Mouse (Mus musculus): ENCODE results near the gene Pitpnb. TPM values are rescaled to one million over a fixed set of nuclear protein-coding genes. Genes with fewer than 3 reads are reported as not detected.

Pitpnb gene
- polyA plus RNA-seq, 1 experiment from 2014 or later, result 61.2 TPM

- Histone ChIP-seq H3K9me3 (ENCODE audit: control insufficient read depth, low read length) (no peaks in the 10 kb centered on the region), H3K4me1 (replicated peaks; ENCODE audit: control insufficient read depth, insufficient read depth) (no peaks in the 10 kb centered on the region), H3K9ac (ENCODE audit: low read length) (no peak overlapping the region), H3K27me3 (ENCODE audit: control insufficient read depth, insufficient read depth, low read length) (no peaks in the 10 kb centered on the region), H3K4me3 (ENCODE audit: low read depth, low read length) (no peak overlapping the region), H3K4me2 (replicated peaks; ENCODE audit: low read depth) (no peak overlapping the region), H3K36me3 (ENCODE audit: control insufficient read depth, insufficient read depth, low read length) (peaks cover 16% of the 10 kb centered on the region), H3K27ac (replicated peaks) (no peak overlapping the region)
- ATAC-seq (ENCODE audit: low FRiP score, low TSS enrichment), result no peak
- DNase-seq (ENCODE audit: low spot score), result no peak
- WGBS, result 85% methylated on average over 12 of the region's 12 CpGs
- TF ChIP-seq EP300 (optimal IDR thresholded peaks at IDR 0.05), result no peak
- no peak for TF ChIP-seq CTCF (IDR thresholded peaks at IDR 0.05; ENCODE audit: low read depth)
These were observed 26.5 kb downstream of the Pitpnb start for GRCm38 (mm10) chr5:111356811-111357617.

GRCm38 (mm10) chr5:111360546-111360945 is 30.0 kb downstream of the Pitpnb start:
- Histone ChIP-seq H3K9ac (ENCODE audit: low read length) (no peak overlapping the region), H3K27ac (replicated peaks) (no peak overlapping the region), H3K9me3 (ENCODE audit: control insufficient read depth, low read length) (no peaks in the 10 kb centered on the region), H3K4me2 (replicated peaks; ENCODE audit: low read depth) (no peak overlapping the region), H3K36me3 (ENCODE audit: control insufficient read depth, insufficient read depth, low read length) (peaks cover 16% of the 10 kb centered on the region), H3K27me3 (ENCODE audit: control insufficient read depth, insufficient read depth, low read length) (no peaks in the 10 kb centered on the region), H3K4me3 (ENCODE audit: low read depth, low read length) (no peak overlapping the region), H3K4me1 (replicated peaks; ENCODE audit: control insufficient read depth, insufficient read depth) (no peaks in the 10 kb centered on the region)
- no peak for ATAC-seq (ENCODE audit: low FRiP score, low TSS enrichment)
- no peak for DNase-seq (ENCODE audit: low spot score)
- WGBS, result 52% methylated on average over 5 of the region's 5 CpGs
- TF ChIP-seq CTCF (IDR thresholded peaks at IDR 0.05; ENCODE audit: low read depth) (peak; percentile 58), EP300 (optimal IDR thresholded peaks at IDR 0.05) (no peak)

- 81% methylated on average over 8 of the region's 8 CpGs for WGBS
- ATAC-seq (ENCODE audit: low FRiP score, low TSS enrichment), result no peak
- TF ChIP-seq EP300 (optimal IDR thresholded peaks at IDR 0.05), result no peak
- no peak for TF ChIP-seq CTCF (IDR thresholded peaks at IDR 0.05; ENCODE audit: low read depth)
- Histone ChIP-seq H3K9me3 (ENCODE audit: control insufficient read depth, low read length) (no peaks in the 10 kb centered on the region), H3K9ac (ENCODE audit: low read length) (no peak overlapping the region), H3K27me3 (ENCODE audit: control insufficient read depth, insufficient read depth, low read length) (no peaks in the 10 kb centered on the region), H3K4me1 (replicated peaks; ENCODE audit: control insufficient read depth, insufficient read depth) (no peaks in the 10 kb centered on the region), H3K27ac (replicated peaks) (no peak overlapping the region), H3K36me3 (ENCODE audit: control insufficient read depth, insufficient read depth, low read length) (peaks cover 15% of the 10 kb centered on the region), H3K4me3 (ENCODE audit: low read depth, low read length) (no peak overlapping the region), H3K4me2 (replicated peaks; ENCODE audit: low read depth) (no peak overlapping the region)
- no peak for DNase-seq (ENCODE audit: low spot score)
These were observed 30.5 kb downstream of the Pitpnb start for GRCm38 (mm10) chr5:111361058-111361457.

- Histone ChIP-seq H3K4me1 (replicated peaks; ENCODE audit: control insufficient read depth, insufficient read depth) (no peaks in the 10 kb centered on the region), H3K36me3 (ENCODE audit: control insufficient read depth, insufficient read depth, low read length) (peaks cover 11% of the 10 kb centered on the region), H3K27me3 (ENCODE audit: control insufficient read depth, insufficient read depth, low read length) (no peaks in the 10 kb centered on the region), H3K9ac (ENCODE audit: low read length) (no peak overlapping the region), H3K4me2 (replicated peaks; ENCODE audit: low read depth) (no peak overlapping the region), H3K4me3 (ENCODE audit: low read depth, low read length) (no peak overlapping the region), H3K27ac (replicated peaks) (no peak overlapping the region), H3K9me3 (ENCODE audit: control insufficient read depth, low read length) (no peaks in the 10 kb centered on the region)
- TF ChIP-seq EP300 (optimal IDR thresholded peaks at IDR 0.05) (no peak), CTCF (IDR thresholded peaks at IDR 0.05; ENCODE audit: low read depth) (no peak)
- ATAC-seq (ENCODE audit: low FRiP score, low TSS enrichment) (no peak), DNase-seq (ENCODE audit: low spot score) (no peak)
- 29% methylated on average over 7 of the region's 7 CpGs for WGBS
These were observed 31.3 kb downstream of the Pitpnb start for GRCm38 (mm10) chr5:111361846-111362245.

GRCm38 (mm10) chr5:111363446-111364062 is 33.0 kb downstream of the Pitpnb start:
- WGBS, result 55% methylated on average over 6 of the region's 6 CpGs
- Histone ChIP-seq H3K27me3 (ENCODE audit: control insufficient read depth, insufficient read depth, low read length) (no peaks in the 10 kb centered on the region), H3K9me3 (ENCODE audit: control insufficient read depth, low read length) (no peaks in the 10 kb centered on the region), H3K4me1 (replicated peaks; ENCODE audit: control insufficient read depth, insufficient read depth) (no peaks in the 10 kb centered on the region), H3K36me3 (ENCODE audit: control insufficient read depth, insufficient read depth, low read length) (peaks cover 7% of the 10 kb centered on the region), H3K4me3 (ENCODE audit: low read depth, low read length) (no peak overlapping the region), H3K9ac (ENCODE audit: low read length) (no peak overlapping the region), H3K27ac (replicated peaks) (no peak overlapping the region; the same call in 1 of the 2 replicates), H3K4me2 (replicated peaks; ENCODE audit: low read depth) (no peak overlapping the region)
- no peak for TF ChIP-seq EP300 (optimal IDR thresholded peaks at IDR 0.05)
- TF ChIP-seq CTCF (IDR thresholded peaks at IDR 0.05; ENCODE audit: low read depth), result no peak
- ATAC-seq (ENCODE audit: low FRiP score, low TSS enrichment) (peak; percentile 46), DNase-seq (ENCODE audit: low spot score) (peak; percentile 39)

- H3K27ac ChIP-seq (replicated peaks), result no peak overlapping the region
- H3K4me1 ChIP-seq (replicated peaks; ENCODE audit: control insufficient read depth, insufficient read depth), result no peaks in the 10 kb centered on the region
- H3K36me3 ChIP-seq (ENCODE audit: control insufficient read depth, insufficient read depth, low read length), result peaks cover 10% of the 10 kb centered on the region
- no peaks in the 10 kb centered on the region for H3K27me3 ChIP-seq (ENCODE audit: control insufficient read depth, insufficient read depth, low read length)
- peak; percentile 31 for DNase-seq (ENCODE audit: low spot score)
- no peaks in the 10 kb centered on the region for H3K9me3 ChIP-seq (ENCODE audit: control insufficient read depth, low read length)
- 35% methylated on average over 3 of the region's 3 CpGs for WGBS
- H3K4me3 ChIP-seq (ENCODE audit: low read depth, low read length), result no peak overlapping the region
- peak; percentile 60; the same call in 1 of the 2 replicates for ATAC-seq (ENCODE audit: low FRiP score, low TSS enrichment)
- TF ChIP-seq CTCF (IDR thresholded peaks at IDR 0.05; ENCODE audit: low read depth) (peak; percentile 82), EP300 (optimal IDR thresholded peaks at IDR 0.05) (no peak)
- H3K4me2 ChIP-seq (replicated peaks; ENCODE audit: low read depth), result no peak overlapping the region
- no peak overlapping the region for H3K9ac ChIP-seq (ENCODE audit: low read length)
These were observed 34.0 kb downstream of the Pitpnb start for GRCm38 (mm10) chr5:111364533-111364932.

Data from stomach, postnatal 0 days (tissue).